Comparison of ENCODE assay signal across 20 mouse cellular contexts in genomic region chr17:69091618-69092017, GRCm38 (mm10). TPM values are rescaled to one million over a fixed set of nuclear protein-coding genes. Genes with fewer than 3 reads are reported as not detected.
DNase-seq lines count a peak whose midpoint lies in the region; ATAC-seq lines count a peak whose summit lies in the region.
"Had no signal": no experiment of that assay in that cellular context is flagged by ENCODE, and none has a peak within 500 bp of the region (broad histone marks: within the 10 kb centered on the region; RNA-seq: fewer than 3 reads in every experiment).

No protein-coding gene starts in this region.

- no peaks in the 10 kb centered on the region for H3K4me1 ChIP-seq in lung, embryonic 15.5 days
- H3K4me1 ChIP-seq in lung, embryonic 16.5 days (replicated peaks; ENCODE audit: control insufficient read depth, insufficient read depth, low read length) = no peaks in the 10 kb centered on the region; the same call in 1 of the 2 replicates
- H3K4me1 ChIP-seq: forebrain, embryonic 13.5 days; hindbrain, embryonic 12.5 days; hindbrain, embryonic 15.5 days had no signal

- peak; percentile 7 for DNase-seq in lung, postnatal 14 days
- DNase-seq in lung, postnatal 4 days = peak; percentile 8 to 25
- DNase-seq in kidney, adult 11 months = no peak
- DNase-seq in layer of hippocampus, adult 9-10 months (ENCODE audit: low spot score) = no peak
- DNase-seq: adrenal gland, postnatal 10 days; adrenal gland, postnatal 36 days; cerebellum, adult 18-20 months; cerebellum, adult 9-10 months; cerebellum, postnatal 14 days; gastrocnemius, postnatal 25 days had no signal

- no peaks in the 10 kb centered on the region for H3K9me3 ChIP-seq in lung, embryonic 15.5 days
- no peaks in the 10 kb centered on the region for H3K9me3 ChIP-seq in lung, embryonic 16.5 days (ENCODE audit: control insufficient read depth, low read length)
- H3K9me3 ChIP-seq: forebrain, embryonic 10.5 days; forebrain, embryonic 13.5 days; hindbrain, embryonic 12.5 days; hindbrain, embryonic 15.5 days had no signal

- no peak overlapping the region for H3K4me2 ChIP-seq in lung, embryonic 15.5 days
- H3K4me2 ChIP-seq in lung, embryonic 16.5 days (ENCODE audit: low read depth, low read length) = no peak overlapping the region
- H3K4me2 ChIP-seq: forebrain, embryonic 13.5 days; heart, embryonic 11.5 days; hindbrain, embryonic 12.5 days; hindbrain, embryonic 15.5 days had no signal

- no peaks in the 10 kb centered on the region for H3K27me3 ChIP-seq in lung, embryonic 15.5 days
- no peaks in the 10 kb centered on the region for H3K27me3 ChIP-seq in lung, embryonic 16.5 days (ENCODE audit: control insufficient read depth, insufficient read depth, low read depth, low read length)
- H3K27me3 ChIP-seq: forebrain, embryonic 13.5 days; hindbrain, embryonic 12.5 days; hindbrain, embryonic 15.5 days had no signal

- 0 out of 2 replicates have a peak overlapping the region, but pooled peaks have one; percentile 1 for H3K27ac ChIP-seq in lung, embryonic 15.5 days
- H3K27ac ChIP-seq in lung, embryonic 16.5 days (ENCODE audit: low read length) = no peak overlapping the region
- H3K27ac ChIP-seq: forebrain, embryonic 10.5 days; forebrain, embryonic 13.5 days; hindbrain, embryonic 12.5 days; hindbrain, embryonic 15.5 days had no signal

- no peak overlapping the region for H3K9ac ChIP-seq in lung, embryonic 15.5 days
- no peak overlapping the region for H3K9ac ChIP-seq in lung, embryonic 16.5 days (ENCODE audit: low read length)
- H3K9ac ChIP-seq: forebrain, embryonic 13.5 days; hindbrain, embryonic 12.5 days; hindbrain, embryonic 15.5 days had no signal

- H3K36me3 ChIP-seq in lung, embryonic 15.5 days = no peaks in the 10 kb centered on the region
- no peaks in the 10 kb centered on the region for H3K36me3 ChIP-seq in lung, embryonic 16.5 days (ENCODE audit: control insufficient read depth, insufficient read depth, low read length)
- H3K36me3 ChIP-seq: forebrain, embryonic 10.5 days; hindbrain, embryonic 12.5 days; hindbrain, embryonic 15.5 days had no signal

- WGBS in lung, embryonic 15.5 days = 57% methylated on average over 3 of the region's 3 CpGs
- 65% methylated on average over 3 of the region's 3 CpGs for WGBS in lung, embryonic 16.5 days

- no peak for ATAC-seq in lung, embryonic 15.5 days (ENCODE audit: borderline replicate concordance, extremely low read depth, low FRiP score, low TSS enrichment)
- ATAC-seq in lung, embryonic 16.5 days (ENCODE audit: low read depth) = peak; percentile 57; the same call in 1 of the 2 replicates
- ATAC-seq: activated CD4-positive, CD25-positive, alpha-beta regulatory T cell, adult 4 months; CD4-positive, CD25-positive, alpha-beta regulatory T cell, adult 4 months; forebrain, embryonic 13.5 days; forebrain, embryonic 16.5 days had no signal

- no peak overlapping the region for H3K4me3 ChIP-seq in lung, embryonic 15.5 days
- H3K4me3 ChIP-seq in lung, embryonic 16.5 days (ENCODE audit: low read length) = no peak overlapping the region
- H3K4me3 ChIP-seq: forebrain, embryonic 10.5 days; forebrain, embryonic 13.5 days; hindbrain, embryonic 12.5 days; hindbrain, embryonic 15.5 days had no signal

RNA-seq across cellular contexts. Expression of gene Epb41l3, which starts 16.1 kb away (rescaled TPM):
- polyA plus RNA-seq in lung, embryonic 15.5 days (2015; fragmentation: Nextera tagmentation; extraction: Ambion mirVana) = 53.7 and 55.1 TPM in 2 replicates
- polyA plus RNA-seq in lung, embryonic 16.5 days (2015; fragmentation: Nextera tagmentation; extraction: Ambion mirVana) = 46.8 and 52.1 TPM in 2 replicates

Comparison
In these comparisons a context has a peak if more than half of its experiments do, and no peak if none do; other contexts are left out.
1. DNase-seq: peak in lung, postnatal 14 days (single experiment) and lung, postnatal 4 days (2 of 2); none in kidney, adult 11 months (single experiment) and layer of hippocampus, adult 9-10 months (single experiment).